Mouse (Mus musculus) liver, postnatal 0 days (tissue): ENCODE measurements at regions not wholly inside any gene's neighbourhood (a gene's known extent, or its start where the extent isn't known, plus 50 kb on each side); places are given as distances from the start of the nearest gene placed in this dataset.

ENCODE experiments used
- CTCF ChIP-seq: sonication (generic); IDR thresholded peaks from 2 replicates; pipeline ENCODE4 v1.5.1; 2016; ENCODE audit warnings: antibody characterized with exemption, low read depth
- EP300 ChIP-seq: IDR thresholded peaks from 2 replicates; pipeline ENCODE4 v1.6.1; 2016; ENCODE audit warnings: antibody characterized with exemption, low read depth, mild to moderate bottlenecking

DNA sequence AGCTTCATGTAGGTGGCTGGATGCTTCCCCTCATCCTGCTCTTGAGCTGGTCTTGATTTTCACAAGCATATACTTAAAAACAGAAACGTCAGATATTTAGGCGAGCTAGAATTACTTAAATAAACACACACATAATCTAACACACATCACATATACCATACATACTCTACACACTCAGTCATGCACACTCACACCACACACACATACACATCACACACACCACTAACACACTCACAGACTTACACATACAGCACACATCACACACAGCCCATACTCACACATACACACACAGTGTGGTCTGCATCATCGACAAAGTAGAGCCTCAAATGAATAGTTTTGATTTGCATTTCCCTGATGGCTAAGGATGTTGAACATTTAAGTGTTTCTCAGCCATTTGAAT is 116.9 kb downstream of the Spry2 start:
- TF ChIP-seq CTCF (no peak), EP300 (no peak)
